Mouse (Mus musculus): ENCODE measurements around the gene Timm17b.

The Timm17b gene

GRCm38 (mm10) chrX:7922032-7922431 lies 22.9 kb downstream of the Timm17b start:
- DNase-seq, result no peak

DNA sequence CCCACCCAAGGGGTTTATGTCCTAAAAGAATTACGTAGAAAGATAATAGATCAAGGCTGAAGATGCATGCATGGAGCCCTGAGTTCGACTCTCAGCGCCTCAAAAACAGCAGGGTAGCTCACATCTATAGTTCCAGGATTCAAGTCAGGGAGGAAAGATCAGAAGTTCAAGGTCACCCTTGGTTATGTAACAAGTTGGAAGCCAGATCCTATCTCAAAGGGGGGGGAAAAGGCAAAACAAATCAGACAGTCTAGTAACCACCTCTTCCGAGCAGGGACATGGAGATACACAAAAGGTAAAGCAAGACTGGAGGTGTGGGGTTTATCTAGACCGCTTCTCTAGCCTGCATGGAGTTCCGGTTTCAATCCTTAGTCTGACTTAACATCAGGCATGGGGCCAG lies 27.1 kb downstream of the Timm17b start:
- no peak for DNase-seq

DNA sequence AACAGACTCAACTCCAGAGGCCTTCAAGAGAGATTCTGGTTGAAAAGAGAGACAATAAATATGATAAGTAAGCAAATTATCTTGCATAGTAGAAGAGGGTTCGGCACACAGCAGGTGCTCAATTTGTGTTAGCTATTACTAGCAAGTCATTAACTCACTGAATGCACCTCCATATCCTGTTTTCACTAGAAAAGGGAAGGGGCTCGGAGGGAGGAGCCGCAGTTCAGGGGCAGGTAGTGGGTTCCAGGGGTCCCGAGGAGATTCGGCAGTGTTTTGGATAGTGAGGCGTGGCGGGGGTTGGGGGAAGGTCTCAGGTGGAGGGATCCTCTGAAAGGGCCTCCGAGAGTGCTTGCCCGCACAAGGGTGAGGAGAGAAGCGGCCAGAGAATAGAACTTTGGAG lies 28.0 kb downstream of the Timm17b start:
- no peak for DNase-seq

DNA sequence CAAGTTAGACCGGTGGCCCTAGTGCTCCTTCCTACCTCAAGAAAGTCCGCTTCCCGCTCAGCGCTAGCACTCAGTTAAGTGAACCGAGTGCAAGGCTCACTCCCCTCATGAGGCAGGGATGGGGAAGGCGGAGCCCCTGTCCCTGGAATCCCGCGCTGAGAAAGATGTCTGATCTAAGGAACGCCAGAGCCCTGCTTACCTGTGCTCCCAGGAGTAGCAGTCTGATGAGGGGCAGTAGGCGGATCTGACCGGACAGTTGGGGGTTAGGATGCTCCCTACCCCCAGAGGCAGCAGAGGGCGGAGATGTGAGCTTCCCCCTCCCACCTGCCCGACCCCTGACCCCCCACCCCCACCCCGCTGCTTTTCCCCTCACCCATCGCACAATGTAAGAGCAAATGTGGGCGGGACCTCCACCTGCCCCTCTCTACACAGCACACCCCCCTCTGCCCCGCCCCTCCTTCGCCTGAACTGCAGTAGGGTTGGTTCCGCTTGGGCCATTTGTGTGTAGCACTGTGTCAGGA lies 29.2 kb downstream of the Timm17b start, which contains the start of gene Eras:
TSS of gene Eras (minus strand) at position 338 of the 521 bp plus-strand sequence.
- DNase-seq, result no peak

- no peak for DNase-seq
Measured at GRCm38 (mm10) chrX:7936874-7937273, 37.7 kb downstream of the Timm17b start.

DNA sequence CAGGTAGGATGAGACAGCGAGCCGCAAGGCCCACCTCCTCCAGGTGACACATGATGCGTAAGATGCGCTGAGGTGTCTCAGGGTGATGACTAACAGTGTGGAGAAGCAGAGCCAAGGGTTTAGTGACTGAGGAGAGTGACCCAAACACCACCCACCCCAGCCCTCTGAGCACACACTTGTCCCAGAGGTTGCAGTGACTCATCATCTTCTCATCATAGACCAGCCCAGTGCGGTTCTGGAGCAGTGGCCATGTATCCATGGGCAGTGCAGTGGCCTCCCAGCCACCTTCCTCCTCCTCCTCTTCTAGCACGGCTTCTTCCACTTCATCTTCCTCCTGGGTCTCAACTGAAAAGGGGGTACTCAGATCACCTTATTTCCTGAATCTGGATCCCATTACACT lies 38.5 kb downstream of the Timm17b start:
- DNase-seq, result no peak

- no peak for DNase-seq
Measured at GRCm38 (mm10) chrX:7945618-7946017, 46.5 kb downstream of the Timm17b start.

- peak; percentile 30 for DNase-seq
Measured at GRCm38 (mm10) chrX:7947108-7947899, 48.1 kb downstream of the Timm17b start, which contains the start of gene Hdac6. TSS of gene Hdac6 (minus strand) at chrX:7947889.

- peak; percentile 92 for DNase-seq
Measured at GRCm38 (mm10) chrX:7947900-7948492, 48.8 kb downstream of the Timm17b start.

DNA sequence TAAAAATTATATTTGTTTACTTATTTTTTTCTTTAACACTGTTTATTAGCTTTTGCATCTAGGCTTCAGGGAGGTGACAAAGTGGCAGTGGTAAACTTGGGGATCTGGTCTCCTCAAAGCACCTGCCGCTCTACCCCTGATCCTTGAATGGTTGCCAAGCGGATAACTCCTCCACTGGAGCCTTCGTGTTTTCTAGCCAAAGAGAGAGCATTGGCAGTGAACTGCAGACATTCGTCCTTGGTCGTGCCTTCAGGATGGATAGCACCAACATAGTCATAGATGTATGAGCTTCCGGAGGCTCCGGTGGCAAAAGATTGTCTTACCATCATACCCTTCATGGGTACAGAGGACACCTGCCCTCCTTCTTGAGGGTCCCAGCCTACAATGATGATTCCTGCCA lies 50.9 kb downstream of the Timm17b start:
- DNase-seq, result no peak
